Mouse (Mus musculus): Measurements from ENCODE around the gene Abcg8.

- TF ChIP-seq CTCF (IDR thresholded peaks at IDR 0.05; ENCODE audit: control insufficient read depth, insufficient read depth, insufficient read length) = no peak
- TF ChIP-seq USF1 (IDR thresholded peaks at IDR 0.05; ENCODE audit: low read depth) = no peak
- TF ChIP-seq MYOG (IDR thresholded peaks at IDR 0.05; ENCODE audit: control insufficient read depth, extremely low read depth, insufficient read length) = no peak
- TF ChIP-seq CEBPB (IDR thresholded peaks at IDR 0.05; ENCODE audit: low read depth) = no peak
- TF ChIP-seq MAX (IDR thresholded peaks at IDR 0.05) = no peak
- TF ChIP-seq FOSL1 (IDR thresholded peaks at IDR 0.05; ENCODE audit: insufficient read depth, low read length, poor library complexity, severe bottlenecking) = no peak
These were observed 25.6 kb upstream of the Abcg8 start for GRCm38 (mm10) chr17:84650302-84651017.
